Mouse (Mus musculus) 3134 (cell line): ENCODE measurements around the gene Tyr.
A peak's percentile ranks its signal among the peaks of the same experiment; 100 is the strongest.

Source experiments
- DNase-seq: peaks from one replicate; pipeline ENCODE4 v3.0.0-alpha.2; 2011; ENCODE audit warnings: low spot score; ENCODE audit not compliant: insufficient read length; ENCODE audit errors: extremely low read depth

Gene Tyr

DNA sequence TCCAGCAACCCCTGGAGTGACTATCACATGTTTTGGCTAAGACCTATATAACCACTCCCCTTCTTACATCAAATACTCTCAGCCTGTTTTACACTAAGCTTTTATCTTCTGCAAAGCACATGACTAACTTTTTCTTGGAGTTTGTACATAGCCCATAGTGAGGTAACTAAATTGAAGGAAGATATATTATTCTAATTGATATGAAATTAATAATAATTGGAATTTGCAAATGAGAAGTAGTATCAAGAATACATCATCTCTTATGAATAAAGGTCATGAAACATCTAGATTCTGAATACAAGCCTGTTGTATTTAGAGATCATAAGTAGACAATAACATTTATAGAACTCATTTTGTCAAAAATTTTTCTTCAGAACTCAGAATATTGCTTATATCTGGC, at the start of gene Tyr:
Gene Tyr (minus strand): TSS at position 101 of the 400 bp plus-strand sequence.
- no peak for DNase-seq

DNA sequence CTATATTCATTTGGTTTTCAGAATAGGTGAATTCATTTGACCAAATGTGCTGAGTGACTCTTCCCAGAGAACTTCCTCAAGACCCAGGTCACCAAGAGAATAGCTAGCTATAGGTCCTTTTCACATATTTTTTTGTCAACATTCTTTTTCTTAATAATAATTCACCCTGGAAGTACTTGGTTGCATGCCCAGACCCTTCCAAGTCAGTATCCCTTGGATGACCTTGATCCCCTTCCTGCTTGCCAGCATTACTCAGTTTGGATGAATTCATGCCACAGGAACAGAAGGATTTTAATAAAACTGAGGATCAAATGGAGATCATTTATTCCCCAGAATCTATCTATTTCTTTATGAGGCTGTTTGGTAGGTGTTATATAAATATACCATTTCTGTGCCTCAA, 45.7 kb upstream of the Tyr start:
- DNase-seq = no peak

DNA sequence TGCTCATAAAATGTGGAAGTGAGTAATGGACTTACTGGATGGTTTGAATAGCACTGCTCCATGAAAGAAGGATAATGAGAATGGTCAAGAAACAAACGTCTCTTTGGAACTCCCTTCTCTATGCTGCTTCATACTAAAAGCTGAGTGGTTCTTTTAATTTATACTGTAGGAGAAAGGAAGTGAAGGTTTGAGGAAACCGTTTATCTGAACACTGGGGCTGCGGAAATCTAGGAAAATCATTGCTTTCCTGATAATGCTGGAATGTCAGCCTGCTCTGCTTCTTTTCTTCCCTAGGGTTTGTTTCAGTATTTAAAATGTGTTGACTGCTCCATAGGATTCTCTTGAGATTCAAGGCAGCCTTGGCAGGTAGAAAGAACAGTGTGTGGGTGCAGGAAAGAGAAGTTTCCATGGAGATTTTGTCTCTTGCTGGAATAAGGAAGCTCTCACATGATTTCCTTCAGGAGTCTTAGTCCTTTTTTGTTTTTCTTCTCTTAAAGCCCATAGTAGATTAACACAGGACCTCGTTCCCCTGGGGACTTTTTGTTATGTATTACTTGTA, 891 bp upstream of the Tyr start:
- DNase-seq = no peak

- no peak for DNase-seq
These were observed 5.3 kb downstream of the Tyr start for GRCm38 (mm10) chr7:87488024-87488423.

DNA sequence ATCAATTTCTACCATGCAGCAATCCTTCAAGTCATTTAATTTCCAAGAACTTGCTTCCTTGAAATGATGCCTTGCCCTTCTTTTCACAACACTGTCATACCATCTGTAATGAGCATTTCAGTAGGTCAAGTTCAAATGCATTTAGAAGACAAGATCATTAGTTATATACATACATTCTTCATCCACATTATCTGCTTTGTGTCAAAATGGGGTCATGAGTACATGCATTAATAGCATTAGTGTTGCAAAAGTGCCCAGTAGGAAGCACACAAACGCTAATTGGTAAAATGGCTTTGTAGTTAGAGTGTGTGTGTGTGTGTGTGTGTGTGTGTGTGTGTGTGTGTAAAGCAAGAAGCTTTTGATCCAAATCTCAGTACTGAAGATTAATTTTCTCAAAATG, 80.0 kb downstream of the Tyr start:
- DNase-seq = no peak

GRCm38 (mm10) chr7:87411373-87411772, 81.9 kb downstream of the Tyr start:
- peak; percentile 42 for DNase-seq

DNA sequence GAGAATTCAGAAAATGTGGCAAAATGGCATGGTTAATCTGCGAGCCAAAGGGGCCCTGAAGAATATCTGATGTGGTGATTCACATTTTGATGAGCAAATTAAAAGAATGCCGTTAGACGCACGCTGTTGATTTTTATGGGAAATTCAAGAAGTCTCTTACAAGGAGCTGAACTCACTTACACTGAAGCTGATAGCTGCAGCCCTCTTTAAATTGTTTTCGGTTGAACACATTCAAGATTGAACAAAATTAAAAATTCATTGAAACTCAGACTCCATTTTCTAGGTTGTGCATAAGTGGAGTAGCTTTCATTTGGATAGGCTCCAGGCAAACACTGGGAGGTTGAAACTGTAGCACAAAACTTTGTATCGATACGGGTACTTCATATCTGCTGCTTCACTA, 96.3 kb downstream of the Tyr start:
- DNase-seq = no peak

GRCm38 (mm10) chr7:87374935-87375334, 118.4 kb downstream of the Tyr start:
- DNase-seq = no peak
